Mouse (Mus musculus): ENCODE measurements at regions not wholly inside any gene's neighbourhood (a gene's known extent, or its start where the extent isn't known, plus 50 kb on each side); places are given as distances from the start of the nearest gene placed in this dataset.

- TF ChIP-seq POLR2A (IDR thresholded peaks at IDR 0.05; ENCODE audit: low read depth, low read length): no peak
- TF ChIP-seq CTCF (conservative IDR thresholded peaks at IDR 0.05; ENCODE audit: insufficient read depth, insufficient read length, low read depth, low read length): peak; percentile 100
These were observed 111.9 kb downstream of the Ddx11 start for GRCm38 (mm10) chr17:66235096-66235805.
